Mouse (Mus musculus) limb, embryonic 11.5 days (tissue): ENCODE results near the gene Kif5a. TPM values are rescaled to one million over a fixed set of nuclear protein-coding genes. Genes with fewer than 3 reads are reported as not detected.
A peak's percentile ranks its signal among the peaks of the same experiment; 100 is the strongest.
"Not testable (repeated sequence)": the region's sequence is repeated elsewhere in the genome, so short reads cannot be mapped to it uniquely, and the experiment has no call there.

Experiments used
- ATAC-seq: fragments of 200-750 bp; cut with Nextera tagmentation; 2 replicates; pipeline ENCODE4 v1.8.0; 2017; ENCODE audit warnings: low read depth; ENCODE audit not compliant: insufficient number of reproducible peaks, low FRiP score, low TSS enrichment
- DNase-seq: peaks from one replicate; pipeline ENCODE4 v3.0.0-alpha.2; 2015; ENCODE audit warnings: low spot score
- H3K27ac ChIP-seq: fragments of 300-500 bp; sonication (generic); replicated peaks from 2 replicates; pipeline ENCODE4 v1.5.1; 2014; ENCODE audit warnings: low read depth, mild to moderate bottlenecking, low read length
- H3K27me3 ChIP-seq: fragments of 300-500 bp; sonication (generic); 2 replicates; pipeline ENCODE4 v1.6.1; 2014; ENCODE audit warnings: mild to moderate bottlenecking, low read length, mixed read lengths; ENCODE audit not compliant: control insufficient read depth, insufficient read depth
- H3K36me3 ChIP-seq: fragments of 300-500 bp; sonication (generic); 2 replicates; pipeline ENCODE4 v1.6.1; 2014; ENCODE audit warnings: mild to moderate bottlenecking, low read length, moderate library complexity, mixed read lengths; ENCODE audit not compliant: control insufficient read depth, insufficient read depth
- H3K4me1 ChIP-seq: fragments of 300-500 bp; sonication (generic); 2 replicates; pipeline ENCODE4 v1.6.1; 2014; ENCODE audit warnings: low read length, mixed read lengths; ENCODE audit not compliant: control insufficient read depth, insufficient read depth
- H3K4me2 ChIP-seq: fragments of 300-500 bp; sonication (generic); 2 replicates; pipeline ENCODE4 v1.6.1; 2014; ENCODE audit warnings: low read depth, mild to moderate bottlenecking, moderate library complexity; ENCODE audit not compliant: severe bottlenecking
- H3K4me3 ChIP-seq: fragments of 300-500 bp; sonication (generic); 2 replicates; pipeline ENCODE4 v1.5.1; 2014; ENCODE audit warnings: low read depth, low read length
- H3K9ac ChIP-seq: fragments of 300-500 bp; sonication (generic); 2 replicates; pipeline ENCODE4 v1.6.1; 2014; ENCODE audit warnings: mild to moderate bottlenecking, low read length
- H3K9me3 ChIP-seq: fragments of 300-500 bp; sonication (generic); 2 replicates; pipeline ENCODE4 v1.6.1; 2016; ENCODE audit warnings: low read length; ENCODE audit not compliant: control insufficient read depth
- WGBS: fragments of 180-500 bp; shearing (Covaris S2); extraction: QIAGEN DNeasy Blood & Tissue Kit; methylation state at CpG from one replicate; pipeline ENCODE4 v1.1.7; 2014; 5-methylcytosine and 5-hydroxymethylcytosine counted together
- polyA plus RNA-seq: library from polyadenylated mRNA; unstranded; fragments of >200 nt; fragmentation: Nextera tagmentation; extraction: Ambion mirVana; gene quantifications from 2 replicates; pipeline ENCODE4 v1.2.1, GENCODE M21; 2014

The Kif5a gene
- polyA plus RNA-seq: 2.1 and 3.8 TPM in 2 replicates

DNA sequence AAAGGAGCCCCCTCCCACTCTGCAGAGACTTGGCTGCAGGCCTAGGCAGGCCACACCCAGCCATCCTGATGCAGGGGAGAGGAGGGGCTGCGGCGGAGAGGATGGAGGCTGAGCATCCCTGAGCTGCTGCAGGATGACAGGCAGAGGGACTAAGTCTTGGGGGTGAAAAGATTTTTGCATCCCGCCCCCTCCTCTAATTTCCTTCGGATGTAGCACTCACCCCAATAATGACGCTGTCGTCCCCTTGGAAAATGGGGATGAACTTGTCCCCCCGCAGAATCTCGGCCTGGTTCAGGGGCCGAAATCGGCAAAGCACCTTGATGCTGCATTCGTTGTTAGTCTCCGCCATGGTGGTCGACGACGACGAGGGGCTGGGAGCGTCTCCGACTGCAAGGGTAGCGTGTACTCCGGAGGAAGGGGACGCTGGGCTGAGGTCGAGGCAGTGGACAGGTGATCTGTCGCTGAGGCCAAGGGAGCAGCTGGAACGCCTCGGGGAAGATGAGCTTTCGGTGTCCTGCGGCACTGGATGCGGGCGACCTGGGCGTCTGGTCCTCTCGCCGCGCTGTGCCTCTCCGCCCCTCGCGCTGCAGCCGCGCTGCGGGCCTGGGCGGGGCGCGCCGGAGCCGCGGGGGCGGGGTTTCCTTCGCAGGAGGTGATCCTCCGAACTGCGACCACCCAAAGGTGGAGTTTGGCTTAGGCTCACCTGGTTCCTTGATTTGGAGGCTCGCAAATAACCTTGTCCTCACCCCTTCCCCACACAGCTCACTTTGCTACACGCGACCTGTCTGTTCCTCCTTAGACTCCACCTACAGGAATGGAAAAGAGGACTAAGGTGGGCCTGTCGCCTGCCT, at the start of gene Kif5a:
Gene Kif5a (minus strand): TSS at position 801 of the 851 bp plus-strand sequence.
- Histone ChIP-seq H3K4me3 (peak within 1 kb of the TSS; percentile 43), H3K27me3 (peaks cover 17% of the 10 kb centered on the region; the same call in 1 of the 2 replicates), H3K9me3 (no peaks in the 10 kb centered on the region), H3K9ac (peak within 1 kb of the TSS; percentile 53; the same call in 1 of the 2 replicates), H3K4me2 (peak within 1 kb of the TSS; percentile 86), H3K27ac (no peak within 1 kb of the TSS), H3K36me3 (no peaks in the 10 kb centered on the region), H3K4me1 (peaks cover 9% of the 10 kb centered on the region)
- ATAC-seq (no peak), DNase-seq (peak; percentile 69)
- under 1% methylated on average over 53 of the region's 53 CpGs for WGBS

DNA sequence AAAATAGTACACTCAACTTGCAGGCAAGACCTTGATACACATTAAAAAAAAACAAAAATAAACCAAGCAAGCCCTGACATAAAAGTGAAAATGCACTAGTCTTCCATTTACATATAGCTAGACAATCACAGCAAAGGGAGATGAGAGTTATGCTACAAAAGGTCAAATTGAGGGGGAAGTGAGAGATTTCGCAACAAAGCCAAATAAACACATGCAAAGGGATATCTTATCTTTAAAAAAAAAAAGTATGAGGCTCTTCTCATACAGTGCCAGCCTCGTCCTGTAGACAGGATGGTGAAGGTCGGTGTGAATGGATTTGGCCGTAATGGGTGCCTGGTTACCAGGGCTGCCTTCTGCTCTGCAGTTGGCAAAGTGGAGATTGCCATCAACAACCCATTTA, 49.7 kb upstream of the Kif5a start:
- DNase-seq: no peak
- H3K4me1 ChIP-seq: peaks cover 6% of the 10 kb centered on the region; the same call in 1 of the 2 replicates
- WGBS: 84% methylated on average over 4 of the region's 4 CpGs

DNA sequence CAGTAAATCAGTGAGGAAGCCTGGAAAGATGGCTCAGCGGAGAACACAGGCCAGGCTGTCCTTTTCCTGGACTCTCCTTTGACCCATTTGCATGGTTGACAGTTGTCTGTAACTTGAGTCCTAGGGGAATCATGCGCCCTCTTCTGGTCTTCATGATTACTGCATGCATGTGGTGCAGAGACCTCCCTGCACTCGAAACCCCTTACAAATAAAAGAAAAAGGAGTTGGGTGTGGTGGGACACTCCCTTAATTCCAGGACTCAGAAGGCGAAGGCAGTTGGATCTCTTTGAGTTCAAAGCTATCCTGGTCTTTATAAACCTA, 49.2 kb upstream of the Kif5a start:
- peak overlapping the region; percentile 69 for H3K4me3 ChIP-seq
- DNase-seq (peak; percentile 94), ATAC-seq (peak; percentile 4; the same call in 1 of the 2 replicates)
- H3K4me1 ChIP-seq: peaks cover 6% of the 10 kb centered on the region; the same call in 1 of the 2 replicates
- no peaks in the 10 kb centered on the region for H3K27me3 ChIP-seq
- WGBS: under 1% methylated on average over 4 of the region's 4 CpGs
- no peak overlapping the region for H3K27ac ChIP-seq
- 0 out of 2 replicates have a peak overlapping the region, but pooled peaks have one; percentile 0 for H3K9ac ChIP-seq
- peak overlapping the region; percentile 74 for H3K4me2 ChIP-seq
- peaks cover 8% of the 10 kb centered on the region for H3K36me3 ChIP-seq
- no peaks in the 10 kb centered on the region for H3K9me3 ChIP-seq

More for the DNA sequence above, 49.7 kb upstream of the Kif5a start:
- Histone ChIP-seq H3K9me3 (no peaks in the 10 kb centered on the region), H3K27me3 (no peaks in the 10 kb centered on the region), H3K4me2 (no peak overlapping the region), H3K36me3 (peaks cover 5% of the 10 kb centered on the region; the same call in 1 of the 2 replicates), H3K27ac (no peak overlapping the region), H3K4me3 (no peak overlapping the region), H3K9ac (no peak overlapping the region)
- no peak for ATAC-seq

DNA sequence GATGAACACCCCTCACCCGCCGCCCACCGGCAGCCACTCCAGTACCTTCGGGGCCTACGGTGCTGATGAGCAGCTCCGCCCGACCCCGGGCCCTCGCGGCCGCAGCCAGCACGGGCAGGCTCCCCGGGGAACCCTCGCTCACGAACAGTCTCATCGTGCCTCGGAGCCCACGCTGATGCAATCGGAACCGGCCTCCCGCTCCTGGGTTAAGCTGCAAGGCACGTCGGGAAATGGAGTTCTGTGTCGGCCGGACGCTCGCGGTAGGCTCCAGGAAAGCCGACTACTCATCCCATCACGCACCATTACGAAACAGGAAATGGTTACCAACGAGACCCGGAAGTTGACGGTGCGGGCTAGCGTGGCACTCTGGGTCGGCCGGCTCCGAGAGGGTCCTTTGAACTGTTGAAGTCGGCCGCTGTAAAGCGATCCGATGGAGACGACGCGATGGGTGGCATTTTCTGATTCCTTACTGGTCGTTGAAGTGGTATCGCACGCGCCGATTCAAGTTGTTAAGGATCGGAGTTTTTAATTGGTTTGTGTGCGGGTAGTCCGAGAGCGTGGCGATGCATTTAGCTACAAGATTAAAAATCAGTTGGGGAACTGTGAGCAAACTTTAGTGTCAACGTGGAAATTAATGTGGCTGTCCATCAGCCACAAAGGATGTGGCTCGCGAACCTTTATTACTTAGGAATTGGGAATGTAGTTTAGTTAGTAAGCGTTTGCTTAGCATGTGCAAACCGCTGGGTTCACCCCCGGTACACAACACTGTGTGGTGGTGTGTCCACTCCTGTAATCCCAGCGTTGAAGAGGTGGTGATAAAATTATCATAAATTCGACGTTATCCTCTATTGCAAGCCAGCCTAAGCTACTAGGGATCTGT, 48.6 kb upstream of the Kif5a start, which contains the start of gene Mars:
Gene Mars (minus strand): TSS at position 311 of the 880 bp plus-strand sequence.
- H3K27me3 ChIP-seq: no peaks in the 10 kb centered on the region

DNA sequence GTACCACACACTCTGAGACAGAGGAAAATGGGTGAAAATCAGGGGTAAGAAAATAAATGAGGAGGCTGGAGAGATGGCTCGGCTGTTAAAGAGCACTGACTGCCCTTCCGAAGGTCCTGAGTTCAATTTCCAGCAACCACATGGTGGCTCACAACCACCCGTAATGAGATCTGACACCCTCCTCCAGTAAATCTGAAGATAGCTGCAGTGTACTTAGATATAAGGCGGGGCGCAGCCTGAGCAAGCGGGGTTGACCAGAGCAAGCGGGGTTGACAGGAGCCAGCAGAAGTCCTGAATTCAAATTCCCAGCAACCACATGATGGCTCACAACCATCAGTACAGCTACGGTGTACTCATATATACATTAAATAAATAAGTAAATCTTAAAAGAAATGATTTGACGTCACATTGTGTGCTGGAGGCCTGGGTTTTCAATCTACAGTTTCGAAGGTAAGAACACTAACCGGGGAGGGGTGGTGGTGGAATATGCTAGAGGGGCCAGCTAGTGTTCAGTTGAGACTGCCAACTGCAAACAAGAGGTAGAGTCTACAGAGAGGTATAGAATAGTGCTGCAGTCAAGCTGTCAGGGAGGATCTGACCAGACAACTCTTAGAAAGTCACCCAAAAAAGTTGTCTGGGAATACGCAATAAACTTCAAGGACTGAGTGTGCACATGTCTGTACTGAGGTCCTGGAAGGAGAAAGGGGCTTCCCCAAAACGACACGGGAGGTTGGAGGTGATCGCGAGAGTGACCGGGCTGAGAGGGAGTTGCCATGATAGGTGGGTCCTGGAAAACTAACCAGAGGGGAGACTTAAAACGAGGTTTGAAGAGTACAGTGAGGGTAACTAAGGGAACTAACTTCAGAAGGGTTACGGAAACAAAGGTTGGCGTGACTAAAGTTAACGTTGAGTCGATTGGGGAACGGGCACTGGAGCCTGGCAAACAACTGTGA, 47.7 kb upstream of the Kif5a start:
- Histone ChIP-seq H3K4me2 (peak overlapping the region; percentile 66), H3K9me3 (no peaks in the 10 kb centered on the region), H3K27me3 (no peaks in the 10 kb centered on the region), H3K27ac (no peak overlapping the region), H3K4me3 (peak overlapping the region; percentile 69), H3K4me1 (peaks cover 6% of the 10 kb centered on the region; the same call in 1 of the 2 replicates), H3K9ac (peak overlapping the region; percentile 71), H3K36me3 (peaks cover 16% of the 10 kb centered on the region)
- DNase-seq (peak; percentile 70), ATAC-seq (peak; percentile 41; the same call in 1 of the 2 replicates)
- WGBS: 38% methylated on average over 23 of the region's 23 CpGs

More for the DNA sequence above, 48.6 kb upstream of the Kif5a start, which contains the start of gene Mars:
- H3K9ac ChIP-seq: peak within 1 kb of the TSS; percentile 71
- WGBS: under 1% methylated on average over 65 of the region's 65 CpGs
- H3K36me3 ChIP-seq: peaks cover 13% of the 10 kb centered on the region
- peak within 1 kb of the TSS; percentile 69 for H3K4me3 ChIP-seq
- peaks cover 6% of the 10 kb centered on the region; the same call in 1 of the 2 replicates for H3K4me1 ChIP-seq
- no peaks in the 10 kb centered on the region for H3K9me3 ChIP-seq
- DNase-seq (peak; percentile 94), ATAC-seq (peak; percentile 94)
- peak within 1 kb of the TSS; percentile 74 for H3K4me2 ChIP-seq
- H3K27ac ChIP-seq: no peak within 1 kb of the TSS

DNA sequence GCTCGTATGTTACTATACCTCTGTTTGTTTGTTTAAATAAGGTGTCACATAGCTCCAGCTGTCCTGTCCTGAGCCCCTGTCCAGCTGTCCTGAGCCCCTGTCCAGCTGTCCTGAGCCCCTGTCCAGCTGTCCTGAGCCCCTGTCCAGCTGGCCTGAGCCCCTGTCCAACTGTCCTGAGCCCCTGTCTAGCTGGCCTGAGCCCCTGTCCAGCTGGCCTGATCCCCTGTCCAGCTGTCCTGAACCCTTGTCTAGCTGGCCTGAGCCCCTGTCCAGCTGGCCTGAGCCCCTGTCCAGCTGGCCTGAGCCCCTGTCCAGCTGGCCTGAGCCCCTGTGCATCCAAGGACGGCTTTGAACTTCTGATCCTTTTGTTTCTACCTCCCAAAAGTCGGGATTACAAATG, 46.0 kb upstream of the Kif5a start:
- H3K27me3 ChIP-seq, H3K4me3 ChIP-seq, H3K27ac ChIP-seq, DNase-seq, ATAC-seq, H3K4me1 ChIP-seq, H3K4me2 ChIP-seq, H3K9me3 ChIP-seq, H3K9ac ChIP-seq: not testable (repeated sequence)
- 89% methylated on average over 3 of the region's 3 CpGs for WGBS
- H3K36me3 ChIP-seq: peaks cover 28% of the 10 kb centered on the region

DNA sequence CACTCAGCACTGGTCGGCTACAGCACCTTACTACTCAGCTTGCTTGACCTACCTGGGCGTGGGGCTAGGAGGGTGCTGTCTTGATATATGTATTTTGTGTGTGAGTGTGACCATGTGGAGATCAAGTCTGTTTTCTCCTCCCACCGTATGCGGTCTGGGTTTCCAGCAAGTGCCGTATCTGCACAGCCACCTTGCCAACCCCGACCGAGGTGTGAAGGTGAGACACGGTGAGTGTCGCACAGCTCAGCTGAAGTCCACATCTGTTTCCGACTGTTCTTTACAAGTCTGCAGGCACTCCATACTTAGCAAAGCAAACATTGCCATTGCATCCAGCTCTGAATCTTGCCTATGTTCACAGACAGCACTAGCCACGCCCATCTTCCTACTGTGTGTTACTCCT, 40.0 kb upstream of the Kif5a start:
- H3K27ac ChIP-seq: no peak overlapping the region
- DNase-seq (no peak), ATAC-seq (no peak)
- H3K9ac ChIP-seq: no peak overlapping the region
- H3K27me3 ChIP-seq: no peaks in the 10 kb centered on the region
- WGBS: 95% methylated on average over 11 of the region's 11 CpGs
- no peak overlapping the region for H3K4me2 ChIP-seq
- no peaks in the 10 kb centered on the region for H3K4me1 ChIP-seq
- no peak overlapping the region for H3K4me3 ChIP-seq
- H3K9me3 ChIP-seq: no peaks in the 10 kb centered on the region
- H3K36me3 ChIP-seq: peaks cover 61% of the 10 kb centered on the region
